Mouse (Mus musculus) brain, embryonic 14.5 days (tissue): Measurements from ENCODE around the gene Gde1.

Experiments used
- CTCF ChIP-seq: fragments of 200-500 bp; IDR thresholded peaks from 2 replicates; pipeline ENCODE4 v1.5.1; 2012; ENCODE audit warnings: inconsistent platforms, mild to moderate bottlenecking, moderate library complexity, borderline replicate concordance; ENCODE audit not compliant: insufficient read depth, insufficient read length; ENCODE audit errors: extremely low read depth
- POLR2A ChIP-seq: fragments of 200-500 bp; IDR thresholded peaks from 2 replicates; pipeline ENCODE4 v1.6.1; 2012; ENCODE audit warnings: mild to moderate bottlenecking, inconsistent platforms, borderline replicate concordance; ENCODE audit not compliant: poor library complexity, insufficient read depth, insufficient read length, severe bottlenecking; ENCODE audit errors: extremely low read depth

DNA sequence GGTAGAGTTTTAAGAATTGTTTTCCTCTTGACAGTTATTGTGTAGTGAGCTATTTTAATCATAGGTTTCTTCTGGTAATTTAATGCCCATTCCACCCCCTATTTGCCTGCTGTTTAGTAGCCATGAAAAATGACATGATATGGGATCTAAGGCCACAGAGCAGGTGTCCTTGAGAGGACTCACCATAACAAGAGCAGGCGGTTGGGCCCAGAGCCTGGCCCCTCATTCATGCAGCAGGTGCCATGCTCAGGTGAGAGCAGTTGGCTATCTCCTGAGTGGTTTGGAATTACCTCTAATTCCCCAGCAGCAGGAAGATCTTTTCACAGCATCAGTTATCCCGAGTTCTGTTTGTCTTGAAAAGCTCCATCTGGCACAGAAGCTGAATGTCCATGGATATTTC is 19.9 kb upstream of the Gde1 start:
- no peak for TF ChIP-seq POLR2A
- no peak for TF ChIP-seq CTCF
